Mouse (Mus musculus) CH12.LX (cell line): ENCODE measurements around the gene Epha6. TPM values are rescaled to one million over a fixed set of nuclear protein-coding genes. Genes with fewer than 3 reads are reported as not detected.

Source experiments
- DNase-seq: peaks from one replicate; pipeline ENCODE4 v3.0.0-alpha.2; 2013; ENCODE audit errors: extremely low read depth
- H3K27ac ChIP-seq: 2 replicates; pipeline ENCODE4 v1.5.1; 2012; ENCODE audit warnings: low read depth, mild to moderate bottlenecking, control low read depth, moderate library complexity; ENCODE audit not compliant: insufficient read depth
- H3K27me3 ChIP-seq: replicated peaks from 2 replicates; pipeline ENCODE3; 2012; ENCODE audit warnings: inconsistent platforms
- H3K36me3 ChIP-seq, 2 experiments: replicated peaks in 1 of 2; 2 replicates each; pipeline versions ENCODE3 to v1.6.1; 2012; ENCODE audit warnings: inconsistent platforms in 1 of 2, low read length in 1 of 2, mild to moderate bottlenecking in 1 of 2, mixed read lengths in 1 of 2, moderate library complexity in 1 of 2; ENCODE audit not compliant: control insufficient read depth in 1 of 2, insufficient read depth in 1 of 2
- H3K4me1 ChIP-seq, 2 experiments: 2 replicates each; pipeline ENCODE4 v1.6.1; 2012; ENCODE audit warnings: inconsistent platforms in 1 of 2, moderate library complexity in 1 of 2; ENCODE audit not compliant: insufficient read depth in 2 of 2, control insufficient read depth in 1 of 2
- H3K4me2 ChIP-seq: 2 replicates; pipeline ENCODE4 v1.6.1; 2012; ENCODE audit warnings: low read depth, mild to moderate bottlenecking, control low read depth; ENCODE audit not compliant: poor library complexity, insufficient read depth, severe bottlenecking
- H3K4me3 ChIP-seq, 3 experiments: fragments of 150-350 bp in 1 of 3; sonication (generic) in 1 of 3; replicated peaks in 1 of 3; 2 replicates each; pipeline versions ENCODE3 to v1.5.1; 2011 to 2012; ENCODE audit warnings: low read depth in 2 of 3, low read length in 2 of 3, mild to moderate bottlenecking in 2 of 3, moderate library complexity in 2 of 3, control low read depth in 1 of 3, improper control_type of control experiment in 1 of 3, inconsistent platforms in 1 of 3, mixed read lengths in 1 of 3; ENCODE audit not compliant: poor library complexity in 1 of 3
- H3K79me2 ChIP-seq: replicated peaks from 2 replicates; pipeline ENCODE4 v1.6.1; 2012; ENCODE audit warnings: mild to moderate bottlenecking, moderate library complexity; ENCODE audit not compliant: control insufficient read depth, poor library complexity, insufficient read depth, severe bottlenecking; ENCODE audit errors: extremely low read depth
- H3K9ac ChIP-seq: 2 replicates; pipeline ENCODE4 v1.6.1; 2012; ENCODE audit warnings: low read depth, mild to moderate bottlenecking, control low read depth, moderate library complexity; ENCODE audit not compliant: insufficient read depth
- H3K9me3 ChIP-seq: replicated peaks from 2 replicates; pipeline ENCODE3; 2012; ENCODE audit warnings: low read length, inconsistent platforms, mixed read lengths
- BHLHE40 ChIP-seq: IDR thresholded peaks from 2 replicates; pipeline ENCODE4 v1.6.1; 2011; ENCODE audit warnings: mild to moderate bottlenecking, low read depth, low read length, improper control_type of control experiment
- CTCF ChIP-seq, 2 experiments: IDR thresholded peaks in 1 of 2; conservative IDR thresholded peaks in 1 of 2; 2 replicates each; pipeline ENCODE4 v1.5.1; 2011 to 2012; ENCODE audit warnings: low read depth in 2 of 2, low read length in 2 of 2, improper control_type of control experiment in 1 of 2, inconsistent platforms in 1 of 2, mild to moderate bottlenecking in 1 of 2, moderate library complexity in 1 of 2
- EP300 ChIP-seq: IDR thresholded peaks from 2 replicates; pipeline ENCODE4 v1.6.1; 2011; ENCODE audit warnings: low read length, improper control_type of control experiment
- ETS1 ChIP-seq: conservative IDR thresholded peaks from 2 replicates; pipeline ENCODE4 v1.6.1; 2012; ENCODE audit warnings: low read depth, mild to moderate bottlenecking, inconsistent platforms, low read length, improper control_type of control experiment, moderate library complexity
- GABPA ChIP-seq: IDR thresholded peaks from 2 replicates; pipeline ENCODE4 v1.6.1; 2012; ENCODE audit warnings: low read depth, low read length, improper control_type of control experiment, inconsistent platforms; ENCODE audit not compliant: insufficient replicate concordance
- IRF4 ChIP-seq: IDR thresholded peaks from 2 replicates; pipeline ENCODE4 v1.6.1; 2014; ENCODE audit warnings: low read depth, mild to moderate bottlenecking, inconsistent platforms, low read length, improper control_type of control experiment
- JUN ChIP-seq: IDR thresholded peaks from 2 replicates; pipeline ENCODE4 v1.6.1; 2011; ENCODE audit warnings: low read depth, mild to moderate bottlenecking, low read length, improper control_type of control experiment, moderate library complexity; ENCODE audit not compliant: insufficient read depth
- MEF2A ChIP-seq: IDR thresholded peaks from 2 replicates; pipeline ENCODE4 v1.6.1; 2014; ENCODE audit warnings: low read depth, mild to moderate bottlenecking, inconsistent platforms, low read length, improper control_type of control experiment, borderline replicate concordance
- NRF1 ChIP-seq: IDR thresholded peaks from 2 replicates; pipeline ENCODE4 v1.6.1; 2014; ENCODE audit warnings: low read depth, mild to moderate bottlenecking, inconsistent platforms, low read length, improper control_type of control experiment, moderate library complexity
- POLR2A ChIP-seq: IDR thresholded peaks from 2 replicates; pipeline ENCODE4 v1.6.1; 2011; ENCODE audit warnings: low read depth, mild to moderate bottlenecking, improper control_type of control experiment, low read length
- SMC3 ChIP-seq: IDR thresholded peaks from 2 replicates; pipeline ENCODE4 v1.6.1; 2011; ENCODE audit warnings: low read depth, low read length, improper control_type of control experiment
- TBP ChIP-seq: conservative IDR thresholded peaks from 2 replicates; pipeline ENCODE4 v1.6.1; 2011; ENCODE audit warnings: low read depth, low read length, improper control_type of control experiment
- UBTF ChIP-seq: IDR thresholded peaks from 2 replicates; pipeline ENCODE4 v1.6.1; 2012; ENCODE audit warnings: low read depth, mild to moderate bottlenecking, inconsistent platforms, low read length, improper control_type of control experiment, moderate library complexity
- USF1 ChIP-seq: IDR thresholded peaks from 2 replicates; pipeline ENCODE4 v1.6.1; 2014; ENCODE audit warnings: low read depth, mild to moderate bottlenecking, inconsistent platforms, low read length, improper control_type of control experiment
- ZMIZ1 ChIP-seq: IDR thresholded peaks from 2 replicates; pipeline ENCODE4 v1.6.1; 2012; ENCODE audit warnings: low read depth, mild to moderate bottlenecking, inconsistent platforms, low read length, improper control_type of control experiment
- ZNF384 ChIP-seq: IDR thresholded peaks from 2 replicates; pipeline ENCODE4 v1.6.1; 2012; ENCODE audit warnings: low read depth, low read length, improper control_type of control experiment, inconsistent platforms
- dilution Hi-C: fragments of 300-500 bp; cut with MboI; formaldehyde crosslinking; loops from 2 replicates; pipeline ENCODE4 v1.14.3; 2020; ENCODE audit warnings: low sequenced_read_pairs; ENCODE audit not compliant: extremely low pct_unique_long_range_greater_than_20kb, extremely low pct_ligation_motif_present
- in situ Hi-C: fragments of 300-500 bp; cut with MboI; formaldehyde crosslinking; loops from 3 replicates; pipeline ENCODE4 v1.14.3; 2019; ENCODE audit warnings: low sequenced_read_pairs, low pct_ligation_motif_present, low pct_unique_long_range_greater_than_20kb, mixed read lengths
- polyA plus RNA-seq: library from polyadenylated mRNA; unstranded; fragments of >175 nt; gene quantifications from 2 replicates; pipeline ENCODE4 v1.2.1, GENCODE M21; 2012; ENCODE audit warnings: low read depth; ENCODE audit not compliant: insufficient read length
- total RNA-seq, 2 experiments: library from RNA; depleted of rRNA; stranded (reverse); fragments of 300-350 nt in 1 of 2; fragments of >200 nt in 1 of 2; gene quantifications; 2 replicates each; pipeline ENCODE4 v1.2.3; 2012 to 2014

The Epha6 gene
- total and polyA plus RNA-seq, 3 experiments: not detected

DNA sequence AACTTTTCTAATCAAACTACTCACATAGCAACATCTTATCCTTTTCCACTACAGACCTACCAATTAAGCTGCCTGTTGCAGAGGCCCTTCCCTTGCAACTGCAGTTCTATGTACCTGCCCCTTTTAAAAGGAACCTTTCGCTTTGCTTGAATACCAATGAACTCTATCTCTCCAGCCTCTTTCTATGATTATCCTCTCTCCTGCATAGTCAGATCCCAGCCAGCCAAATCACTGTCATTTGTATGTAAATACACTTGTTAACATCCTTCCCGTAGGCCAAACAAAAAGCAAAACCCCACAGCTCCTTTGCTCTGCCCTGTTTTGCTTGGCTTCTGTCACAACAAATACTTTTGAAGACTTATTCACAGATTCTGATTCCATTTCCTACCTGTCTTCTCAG, 961.6 kb downstream of the Epha6 start:
- Histone ChIP-seq H3K27ac (no peak overlapping the region), H3K9me3 (peaks cover 2% of the 10 kb centered on the region), H3K36me3 (no peaks in the 10 kb centered on the region), H3K4me3 (no peak overlapping the region), H3K4me2 (peak overlapping the region; percentile 59), H3K27me3 (no peaks in the 10 kb centered on the region), H3K79me2 (no peaks in the 10 kb centered on the region)
- DNase-seq: no peak
- TF ChIP-seq MEF2A: no peak
- no peak for TF ChIP-seq EP300
- no peak for TF ChIP-seq USF1
- no peak for TF ChIP-seq SMC3
- TF ChIP-seq UBTF: no peak
- TF ChIP-seq, all 38 proteins: peak for 0
- no peak overlapping the region for H3K9ac ChIP-seq
- H3K4me1 ChIP-seq: peaks cover 0 to 11% of the 10 kb centered on the region in 2 experiments; a peak in 1 of 4 replicates
- dilution Hi-C loops: no loop called here
- in situ Hi-C loops: no loop called here

DNA sequence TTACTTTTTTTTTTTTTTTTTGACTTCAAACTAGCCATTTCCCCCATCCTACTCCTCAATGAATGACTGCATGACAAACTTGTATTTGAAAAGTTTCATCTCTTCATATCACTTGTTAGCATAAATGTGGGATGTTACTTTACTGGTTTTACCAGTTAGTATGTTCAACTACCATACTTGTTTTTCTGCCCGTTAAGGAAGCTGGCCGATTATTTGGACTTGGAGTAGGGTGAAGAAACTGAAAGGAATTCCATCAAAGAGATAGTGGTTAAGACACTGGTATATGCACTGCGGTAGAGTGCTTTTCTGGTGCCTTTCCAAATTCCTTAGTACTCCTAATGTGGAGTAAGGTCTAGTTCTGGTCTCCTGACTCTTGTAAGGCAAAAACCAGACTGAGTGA, 965.3 kb downstream of the Epha6 start:
- Histone ChIP-seq H3K36me3 (no peaks in the 10 kb centered on the region), H3K79me2 (no peaks in the 10 kb centered on the region), H3K9me3 (peaks cover 3% of the 10 kb centered on the region), H3K4me1 (peaks cover 0 to 11% of the 10 kb centered on the region in 2 experiments; a peak in 1 of 4 replicates)
- no peak for DNase-seq
- TF ChIP-seq CTCF (conservative IDR thresholded peaks at IDR 0.05 in 1 of 2, IDR thresholded peaks at IDR 0.05 in 1 of 2; ENCODE audit: low read depth in 2 of 2, low read length in 2 of 2) (no peak), GABPA (no peak), ZMIZ1 (no peak), BHLHE40 (no peak), ZNF384 (no peak), IRF4 (no peak), JUN (no peak), POLR2A (no peak), NRF1 (no peak), ETS1 (no peak), TBP (no peak)
- TF ChIP-seq, all 38 proteins: peak for 0
- Histone ChIP-seq H3K27me3 (no peaks in the 10 kb centered on the region), H3K9ac (no peak overlapping the region), H3K4me3 (no peak overlapping the region), H3K27ac (no peak overlapping the region), H3K4me2 (no peak overlapping the region)
- in situ Hi-C loops: no loop called here
- dilution Hi-C loops: no loop called here
